Mouse (Mus musculus) heart, postnatal 0 days (tissue): ENCODE data around the gene Cul5.

Source experiments
- CTCF ChIP-seq: IDR thresholded peaks from 2 replicates; pipeline ENCODE4 v1.5.1; 2016; ENCODE audit warnings: antibody characterized with exemption, control low read depth, low read depth
- EP300 ChIP-seq: IDR thresholded peaks from 2 replicates; pipeline ENCODE4 v1.6.1; 2016; ENCODE audit warnings: antibody characterized with exemption, low read depth

GRCm38 (mm10) chr9:53609306-53609967 is 60.4 kb downstream of the Cul5 start:
- TF ChIP-seq CTCF (no peak), EP300 (no peak)
